Mouse (Mus musculus) spleen, postnatal 36 days (tissue): Measurements from ENCODE around the gene Pax5.

Experiments used
- DNase-seq, 2 experiments: peaks; one replicate each; pipeline ENCODE4 v3.0.0; 2022; ENCODE audit warnings: low spot score in 2 of 2, mixed read lengths in 1 of 2

Pax5 gene

DNA sequence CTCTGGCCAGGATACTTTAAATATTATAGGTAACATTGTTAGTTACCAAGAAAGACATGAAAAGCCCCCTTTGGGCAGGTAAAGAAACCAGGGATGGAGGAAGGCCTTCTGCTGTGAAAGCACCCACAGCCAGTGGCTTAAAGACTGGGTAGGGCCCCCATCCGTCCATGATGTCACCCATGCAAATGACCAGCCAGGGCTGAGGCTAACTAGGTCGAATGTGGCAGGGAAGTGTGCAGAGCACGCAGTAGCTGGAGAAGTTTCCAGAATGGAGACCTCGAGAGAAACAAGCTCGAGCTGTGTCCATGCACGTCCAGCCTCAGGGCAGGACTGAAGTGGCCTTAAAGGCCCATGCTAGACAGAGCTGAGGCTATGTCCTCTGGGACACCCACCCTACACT is 42.9 kb downstream of the Pax5 start:
- DNase-seq, result peak; percentile 75

DNA sequence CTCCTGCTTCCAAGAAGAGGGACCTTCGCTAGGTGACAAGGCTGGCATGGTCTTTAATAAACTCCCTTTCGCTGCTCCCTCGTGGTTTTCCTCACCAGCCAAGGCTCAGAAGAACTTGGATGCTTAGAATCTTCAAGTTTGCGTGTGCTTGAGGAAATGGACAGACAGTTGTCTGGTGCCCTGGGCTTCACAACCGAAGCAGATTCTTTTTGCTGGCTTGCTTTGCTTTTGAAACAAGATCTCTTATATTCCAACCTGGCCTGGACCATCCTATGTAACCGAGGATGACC is 45.6 kb downstream of the Pax5 start:
- no peak for DNase-seq

DNA sequence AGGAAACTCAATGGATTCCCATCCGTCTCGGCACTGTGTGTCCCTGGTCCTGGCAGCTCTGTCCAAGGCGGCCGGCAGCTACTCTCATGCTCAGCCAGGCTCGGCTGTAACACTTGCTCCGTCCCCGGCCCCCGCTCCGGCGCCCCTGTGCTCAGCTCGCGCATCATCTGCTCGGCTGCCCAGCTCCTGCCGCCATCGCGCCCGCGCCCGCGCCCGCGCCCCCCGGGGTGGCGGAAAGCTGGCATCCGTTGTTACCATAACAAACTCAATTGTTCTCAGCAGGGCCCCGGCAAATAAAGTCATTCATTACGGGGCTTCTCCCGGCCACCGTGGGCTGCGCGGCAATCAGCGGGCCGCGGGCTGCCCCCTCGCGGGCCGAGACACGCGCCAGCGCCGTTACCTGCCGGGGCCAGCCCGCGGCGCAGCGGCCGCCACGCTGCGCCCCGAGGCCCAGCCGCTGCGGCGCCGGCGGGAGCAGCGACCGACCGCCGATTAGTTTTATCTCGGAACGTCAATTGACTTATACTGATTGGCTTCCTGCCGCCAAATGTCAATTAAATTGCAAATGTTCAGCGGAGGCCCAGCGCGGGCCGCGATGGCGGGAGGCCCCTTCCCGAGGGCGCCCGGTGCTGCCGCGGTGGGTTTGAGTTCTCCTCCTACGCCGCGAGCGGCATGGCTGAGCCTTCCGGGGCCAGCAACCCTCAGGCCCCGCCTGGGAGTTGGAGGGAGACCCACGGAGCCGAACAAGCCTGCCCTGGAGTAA is 46.1 kb downstream of the Pax5 start:
- no peak for DNase-seq

DNA sequence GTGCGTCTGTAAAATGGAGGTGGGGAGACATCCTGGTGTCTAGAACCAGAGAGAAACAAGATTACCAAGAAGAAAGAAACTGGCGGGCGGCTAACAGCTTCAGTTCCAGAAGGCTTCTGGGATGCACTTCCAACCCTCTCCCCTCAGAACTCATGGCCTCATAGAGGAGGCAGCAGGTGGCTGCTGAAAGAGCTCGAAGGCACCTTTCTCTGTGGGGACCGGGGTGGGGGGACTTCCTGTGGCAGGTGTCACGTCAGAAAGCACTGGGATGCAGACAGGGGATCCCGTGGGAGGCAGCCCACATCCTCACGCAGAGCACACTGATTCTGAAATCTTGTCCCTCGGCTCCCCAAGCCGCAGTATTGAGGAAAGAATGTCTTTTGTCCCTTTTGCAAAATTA is 46.8 kb downstream of the Pax5 start:
- no peak for DNase-seq

DNA sequence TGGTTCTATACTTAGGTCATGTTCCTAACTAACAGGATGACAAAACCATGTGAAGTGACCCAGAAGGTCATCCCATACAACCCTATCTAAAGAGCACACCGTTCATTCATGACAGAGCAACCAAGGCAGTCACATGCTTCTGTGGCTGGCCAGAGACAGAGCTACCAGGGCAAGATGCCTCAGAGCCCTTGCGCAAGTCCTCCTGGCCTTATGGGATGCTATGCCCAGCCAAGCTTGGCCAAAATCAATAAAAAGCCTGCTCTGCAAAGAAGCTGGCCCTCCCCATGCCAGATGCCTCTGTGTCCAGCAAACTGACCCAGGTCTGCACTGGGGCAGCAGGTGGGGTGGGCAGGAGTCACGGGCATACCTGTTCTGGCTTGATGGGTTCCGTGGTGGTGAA is 65.1 kb downstream of the Pax5 start:
- no peak for DNase-seq

DNA sequence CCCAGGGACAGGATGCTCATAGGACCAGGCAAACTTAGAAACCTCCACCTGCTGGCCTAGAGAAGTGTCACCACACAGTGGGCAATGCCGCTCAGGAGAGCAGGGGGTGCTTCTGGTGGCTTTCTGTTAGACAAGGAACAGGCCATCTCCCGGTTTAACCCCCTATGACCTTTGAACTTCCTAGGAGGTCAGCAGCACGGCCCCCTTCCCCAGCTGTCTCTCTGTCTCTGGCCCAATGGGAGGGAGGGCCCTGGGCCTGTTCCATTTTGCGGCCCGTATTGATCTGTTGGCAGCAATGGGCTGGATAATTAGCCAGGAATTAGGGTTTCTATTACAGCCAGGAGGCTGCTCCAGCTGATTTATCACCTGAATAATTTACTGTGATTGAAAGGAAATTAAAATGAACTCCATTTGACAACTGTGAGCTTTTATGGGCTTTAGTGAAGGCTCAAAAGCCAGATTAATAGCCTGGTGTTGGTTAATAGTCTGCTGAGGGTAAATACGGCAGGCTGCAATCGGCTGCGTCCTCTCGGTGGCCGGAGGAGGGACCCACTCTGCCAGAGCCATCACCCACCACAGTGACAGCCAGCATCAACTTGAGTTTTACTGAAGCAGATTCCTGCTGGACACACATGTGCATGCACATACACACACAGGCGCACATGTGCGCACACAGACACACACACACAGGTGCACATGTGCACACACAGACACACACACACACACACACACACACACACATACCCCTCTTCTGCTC is 68.3 kb downstream of the Pax5 start:
- DNase-seq, result no peak

DNA sequence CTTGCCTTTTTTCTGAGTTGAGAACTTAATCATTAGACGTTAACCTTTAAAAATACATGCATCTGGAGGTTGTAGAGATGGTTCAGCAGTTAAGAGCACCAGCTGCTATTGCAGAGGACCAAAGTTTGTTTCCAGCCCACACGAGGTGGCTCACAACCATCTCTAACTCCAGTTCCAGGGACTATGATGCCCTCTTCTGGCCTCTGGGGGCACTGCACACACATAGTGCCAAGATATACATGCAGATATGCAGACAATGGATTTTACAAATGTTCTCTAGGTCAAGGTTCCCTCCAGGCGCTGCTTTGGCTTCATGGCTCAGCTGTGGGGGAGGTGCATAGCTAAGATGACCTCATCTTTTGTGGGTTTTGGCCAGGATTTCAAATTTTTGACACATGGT is 74.7 kb downstream of the Pax5 start:
- no peak for DNase-seq

DNA sequence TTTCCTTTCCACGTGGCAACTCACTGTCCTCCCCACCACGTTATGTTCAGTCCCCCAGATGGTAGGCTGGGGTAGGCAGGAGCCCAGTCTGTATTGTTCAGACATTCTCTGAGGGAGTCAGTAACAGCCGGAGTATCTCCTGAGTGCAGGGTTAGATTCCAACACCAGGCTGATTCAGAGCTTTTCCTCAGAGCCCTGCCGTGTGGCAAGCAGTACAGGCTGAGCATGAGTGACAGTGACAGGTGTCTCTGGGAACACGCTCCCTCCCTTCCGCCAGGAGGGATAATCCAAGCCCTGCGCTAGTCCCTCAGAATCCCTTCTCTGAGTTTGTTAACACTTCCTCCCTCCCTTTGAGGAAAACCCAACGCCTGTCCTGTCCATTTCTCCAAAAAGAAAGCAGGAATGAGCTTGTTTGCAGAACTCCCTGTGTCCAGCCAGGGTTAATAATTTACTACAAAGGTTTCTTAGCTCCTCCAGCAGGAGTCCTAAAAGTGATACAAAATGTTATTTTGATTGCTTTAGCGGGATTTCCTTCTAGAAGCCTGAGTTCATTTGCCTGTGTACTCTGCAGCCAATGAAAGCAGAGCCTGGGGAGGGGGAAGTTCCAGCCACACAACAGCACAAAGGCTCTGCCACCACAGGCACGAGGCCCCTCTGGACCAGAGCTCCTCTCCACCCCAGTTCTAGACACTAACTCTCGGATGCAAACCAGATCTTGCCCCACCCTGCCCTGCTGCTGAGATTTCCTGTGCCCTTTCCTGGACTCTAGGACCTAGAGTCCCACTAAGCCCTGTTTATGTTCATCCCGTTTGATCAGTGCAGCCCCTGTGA is 76.4 kb downstream of the Pax5 start:
- DNase-seq, result no peak

DNA sequence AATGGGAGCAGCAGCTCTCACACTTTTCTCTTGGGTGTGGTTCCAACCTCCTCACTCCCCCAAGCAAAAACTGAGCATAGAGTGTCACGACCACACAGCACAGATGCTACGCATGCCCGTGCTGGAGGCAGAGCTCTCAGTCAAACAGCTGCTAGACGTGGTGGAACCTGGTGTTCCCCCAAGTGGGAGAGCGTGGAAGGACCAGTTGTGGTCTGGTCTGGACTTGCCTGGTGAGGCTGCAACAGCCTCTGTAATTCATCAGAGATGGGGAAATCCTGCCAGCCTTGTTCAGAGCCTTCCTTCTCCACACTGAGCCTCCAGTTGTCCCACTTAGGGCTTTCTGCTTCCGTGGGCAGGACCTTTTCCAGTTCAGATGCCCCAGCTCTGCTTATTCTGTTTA is 80.2 kb downstream of the Pax5 start:
- DNase-seq, result no peak

DNA sequence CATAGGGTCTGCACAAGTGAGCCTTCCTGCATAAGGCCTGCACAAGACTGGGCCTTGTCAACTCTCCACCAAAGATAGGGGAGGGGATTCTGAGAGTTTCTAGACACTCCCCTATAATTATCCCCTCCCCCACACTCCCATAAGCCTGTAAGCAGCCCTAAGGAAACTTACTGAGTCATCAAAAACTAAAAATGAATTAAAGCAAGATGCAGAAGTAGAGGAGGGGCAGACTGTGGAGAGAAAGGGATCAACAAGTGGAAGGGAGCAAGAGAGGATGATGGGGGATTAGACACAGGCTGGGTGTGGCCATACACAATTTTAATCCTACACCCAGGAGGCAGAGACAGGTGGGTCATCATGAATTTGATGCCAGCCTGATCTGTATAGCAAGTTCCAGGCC is 82.4 kb downstream of the Pax5 start:
- no peak for DNase-seq

DNA sequence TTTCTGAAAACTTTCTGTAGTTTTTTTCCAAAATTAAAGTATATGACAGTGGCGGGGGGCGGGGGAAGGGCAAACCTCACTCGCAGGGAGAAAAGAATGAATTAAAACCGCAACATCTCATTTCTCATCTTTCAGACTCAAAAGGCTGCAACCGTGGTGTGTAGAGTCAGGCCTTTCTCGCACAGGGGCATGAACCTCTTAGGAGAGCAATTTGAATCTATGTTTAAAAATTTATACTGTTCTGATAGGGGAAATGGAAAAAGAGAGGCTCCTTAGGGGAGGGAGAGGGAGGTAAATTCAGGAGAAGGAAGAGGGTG is 85.2 kb downstream of the Pax5 start:
- no peak for DNase-seq

DNA sequence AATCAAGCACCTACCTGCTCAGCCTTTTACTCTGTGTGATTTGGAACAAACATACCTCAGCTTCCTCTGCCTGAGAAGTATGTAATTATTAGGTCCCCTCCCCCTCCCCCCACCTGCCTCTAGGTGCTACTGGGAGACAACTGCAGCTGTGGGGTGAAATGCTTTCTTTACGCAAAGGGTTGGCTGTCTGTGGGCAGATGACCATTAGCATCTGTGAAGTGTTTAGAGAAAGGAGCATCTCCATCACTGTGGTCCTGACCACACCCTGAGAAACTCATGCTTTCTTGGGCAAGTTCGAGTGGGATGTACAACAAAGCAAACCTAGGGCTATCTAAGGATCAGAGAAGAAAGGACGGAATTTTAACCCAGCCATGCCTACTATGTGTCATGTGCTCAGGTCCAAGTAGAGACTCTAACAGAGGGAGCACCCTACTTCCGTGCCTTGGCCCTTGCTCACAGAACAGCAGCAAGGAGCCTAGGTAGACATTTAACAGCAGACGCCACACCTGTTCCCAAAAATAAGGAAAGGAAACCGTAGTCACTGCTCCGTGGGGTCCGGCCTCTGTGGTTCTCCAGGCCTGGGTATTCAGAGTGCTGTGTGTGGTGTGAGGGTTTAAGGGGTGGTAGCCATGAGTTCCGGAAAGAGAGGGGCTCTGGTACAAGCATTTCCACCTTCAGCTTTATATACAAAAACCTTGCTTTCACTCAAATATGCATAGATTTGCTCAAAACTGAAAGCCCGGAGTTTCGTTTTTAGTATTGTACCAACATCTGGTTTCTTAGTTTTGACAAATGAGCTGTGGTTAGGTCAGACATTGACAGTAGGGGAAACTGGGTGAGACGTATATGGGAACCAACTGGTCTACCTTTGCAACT is 85.8 kb downstream of the Pax5 start:
- DNase-seq, result no peak

DNA sequence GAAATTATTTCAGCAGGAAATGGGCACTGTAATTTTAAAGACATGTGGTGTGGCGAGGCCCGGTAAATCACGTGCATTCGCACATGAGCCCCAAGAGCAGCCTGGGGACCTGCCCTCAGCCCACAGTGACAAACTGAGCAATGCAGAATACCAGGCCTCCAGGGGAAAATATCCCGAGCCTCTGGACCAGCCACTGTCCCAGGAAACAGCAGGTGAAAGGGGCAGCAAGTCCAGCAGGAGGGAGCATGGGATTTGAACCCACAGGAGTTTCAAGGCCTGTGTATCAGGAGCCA is 86.9 kb downstream of the Pax5 start:
- no peak for DNase-seq

DNA sequence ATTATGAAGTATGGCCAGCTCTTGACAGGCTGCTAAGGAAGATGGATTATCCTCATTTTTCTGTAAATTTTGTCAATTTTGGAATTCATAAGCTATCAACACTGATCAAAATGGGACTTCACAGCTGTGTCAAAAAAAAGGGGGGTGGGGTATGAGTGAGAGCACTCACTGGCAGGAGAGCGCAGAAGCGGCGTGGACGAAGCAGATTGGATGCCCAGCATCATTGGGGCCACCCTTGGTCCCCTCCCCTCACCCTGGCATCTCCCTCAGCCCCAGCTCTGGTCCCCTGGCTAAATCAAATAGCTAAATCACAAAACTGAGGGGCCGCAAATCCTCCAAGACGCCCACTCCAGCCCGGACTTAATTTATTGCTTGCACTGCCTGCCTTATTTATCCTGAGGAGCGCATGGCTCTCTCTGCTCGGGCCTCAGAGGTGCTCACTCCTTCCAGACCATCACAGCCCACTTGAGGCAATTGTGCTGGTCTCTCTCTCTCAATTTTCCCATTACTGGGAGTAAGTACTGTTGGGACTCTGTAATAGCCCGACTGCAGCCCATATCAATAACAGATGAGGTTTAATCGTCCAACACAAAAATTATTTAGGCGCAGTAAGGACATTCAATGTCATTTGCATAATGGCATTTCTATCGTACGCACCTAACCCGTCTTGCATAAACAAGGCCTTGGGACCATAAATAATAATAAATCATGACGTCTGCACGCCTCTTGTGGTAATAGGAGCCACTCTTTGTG is 87.4 kb downstream of the Pax5 start:
- no peak for DNase-seq

DNA sequence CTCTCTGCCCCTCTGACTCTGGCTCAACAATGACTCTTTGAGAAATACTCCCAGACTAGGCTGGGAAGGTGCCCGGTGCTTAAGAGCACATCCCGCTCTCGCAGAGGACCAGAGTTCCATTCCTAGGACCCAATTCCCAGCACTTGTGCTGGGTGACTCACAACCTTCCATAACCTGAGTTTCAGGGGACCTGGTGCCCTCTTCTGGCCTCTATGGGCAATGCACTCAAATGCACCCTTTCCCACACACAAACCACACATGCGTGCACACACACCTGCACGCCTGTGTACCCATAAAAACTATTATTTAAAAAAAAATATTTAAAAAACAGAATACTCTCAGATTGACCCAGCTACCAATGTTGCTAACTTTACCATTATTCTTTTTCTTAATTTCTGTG is 90.0 kb downstream of the Pax5 start:
- DNase-seq, result no peak

DNA sequence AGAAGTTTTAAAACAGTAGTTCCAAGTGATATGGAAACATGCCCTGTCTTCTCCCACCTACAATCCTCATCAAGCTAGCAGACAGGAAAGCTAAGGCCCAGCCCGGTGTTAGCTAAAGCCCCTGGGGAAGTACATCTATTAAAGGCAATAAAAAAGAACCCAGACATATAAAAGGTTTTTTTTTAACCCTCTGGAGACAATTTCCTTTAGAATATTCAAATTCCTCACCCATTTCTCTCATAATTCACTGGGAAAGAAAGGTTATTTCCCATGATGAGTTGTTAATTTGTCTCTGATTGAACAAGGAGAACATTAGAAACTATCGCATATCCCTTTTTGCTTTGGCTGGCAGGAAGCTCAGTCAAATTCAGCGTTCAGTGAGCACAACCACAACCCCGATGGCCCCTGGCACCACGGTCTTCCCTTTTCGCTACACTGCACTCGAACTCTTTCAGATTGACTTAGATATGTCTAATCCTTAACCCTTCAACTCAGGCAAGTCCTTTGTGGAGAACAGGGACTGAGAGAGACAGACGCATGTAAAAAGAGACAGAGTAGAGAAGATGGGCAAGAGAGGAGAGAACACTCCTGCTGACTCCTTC is 96.1 kb downstream of the Pax5 start:
- peak; percentile 49 to 54 for DNase-seq

DNA sequence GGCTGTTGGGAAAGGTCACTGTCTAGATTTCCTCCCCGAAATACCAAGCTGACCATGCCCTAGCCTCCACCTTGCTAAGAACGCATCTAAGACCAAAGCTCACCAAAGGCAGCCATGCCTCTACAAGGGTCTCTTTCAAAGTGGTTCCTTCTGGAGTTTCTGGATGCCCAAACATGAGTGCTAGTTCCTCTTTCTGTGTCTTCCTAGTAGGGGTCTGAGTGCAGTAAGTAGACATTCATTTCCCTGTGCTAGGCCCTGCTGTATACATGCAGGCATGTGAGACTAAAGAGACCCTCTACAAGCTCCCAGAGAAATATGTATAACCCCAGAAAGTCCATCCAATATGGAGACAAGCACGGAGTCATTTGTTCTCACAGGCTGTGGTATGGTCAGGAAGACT is 97.9 kb downstream of the Pax5 start:
- DNase-seq, result no peak

DNA sequence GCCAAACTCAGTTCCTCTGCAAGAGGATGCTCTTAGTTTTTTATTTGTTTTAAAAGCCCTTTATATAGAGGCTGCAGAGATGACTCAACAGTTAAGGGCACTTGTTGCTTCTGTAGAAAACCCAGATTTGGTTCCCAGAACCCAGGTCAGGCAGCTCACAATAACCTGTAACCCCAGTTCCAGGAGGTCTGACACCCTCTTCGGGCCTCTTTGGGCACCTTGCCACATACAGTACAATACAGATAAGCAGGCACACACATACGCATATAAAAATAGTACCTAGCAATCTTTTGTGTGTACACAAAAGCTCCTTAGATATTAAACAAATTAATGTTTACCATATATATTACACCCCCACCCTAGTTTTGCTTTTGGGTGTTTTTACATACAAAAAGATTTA is 104.8 kb downstream of the Pax5 start:
- no peak for DNase-seq

DNA sequence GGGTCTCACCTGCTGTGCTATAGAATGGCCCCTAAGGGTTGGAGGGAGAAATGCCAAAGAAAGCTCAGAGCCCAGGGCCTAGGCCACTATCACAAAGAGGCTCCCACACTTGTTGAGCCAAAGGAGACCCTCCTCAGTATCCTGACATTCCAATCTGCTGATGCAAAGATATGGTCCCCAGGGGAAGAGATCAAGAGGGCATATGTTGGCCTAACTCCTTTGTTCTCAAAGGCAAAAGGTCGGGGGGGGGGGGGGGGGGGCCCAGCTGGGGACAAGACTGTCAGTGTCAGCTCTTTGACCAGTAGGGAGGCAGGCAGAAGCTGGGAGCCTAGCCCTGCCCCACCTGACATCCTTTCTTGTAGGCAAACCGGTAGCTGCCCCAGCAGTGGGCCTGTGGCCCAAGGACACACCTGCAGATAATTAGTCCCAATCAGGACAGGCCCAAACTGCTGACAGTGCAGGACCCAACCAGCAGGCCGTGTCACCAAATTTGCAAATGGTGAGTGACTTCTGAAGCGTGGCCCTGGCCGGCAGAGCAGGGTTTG is 108.0 kb downstream of the Pax5 start:
- no peak for DNase-seq

DNA sequence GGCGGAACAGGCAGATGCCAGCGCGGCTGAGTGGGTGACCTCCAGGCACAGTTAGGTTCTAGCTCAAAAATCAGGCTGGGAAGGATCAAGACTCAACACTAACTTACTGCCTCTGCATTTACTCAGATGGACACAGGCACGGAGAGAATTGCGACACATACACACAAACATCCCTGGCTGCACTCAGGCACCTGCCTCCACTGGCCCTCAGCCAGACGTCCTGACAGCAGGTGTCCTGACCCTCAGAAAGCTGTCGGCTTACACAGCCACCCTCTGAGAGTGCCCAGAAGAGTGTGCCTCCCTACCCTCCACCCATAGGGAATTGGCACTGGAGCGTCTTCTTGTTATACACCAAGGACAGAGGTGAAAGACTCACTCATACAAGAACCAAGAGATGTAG is 108.9 kb downstream of the Pax5 start:
- DNase-seq, result no peak

DNA sequence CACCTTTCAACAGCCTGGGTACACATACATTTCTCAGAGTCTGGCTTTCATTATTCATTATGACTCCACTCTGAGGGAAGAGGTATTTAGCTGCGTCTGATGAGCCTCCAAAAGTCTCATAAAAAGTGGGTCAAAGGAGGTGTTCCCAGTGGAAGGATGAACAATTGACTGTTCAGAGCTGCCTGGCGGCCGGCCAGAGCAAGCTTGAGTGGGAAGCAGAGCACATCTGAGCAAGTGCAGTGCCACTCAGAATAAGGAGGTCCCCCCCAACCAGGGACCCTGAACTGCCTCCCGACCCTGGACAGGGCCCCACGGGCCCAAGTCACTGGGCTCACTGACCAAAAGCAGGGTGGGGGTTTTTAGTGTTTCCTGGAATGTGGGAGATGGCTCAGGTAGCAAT is 109.4 kb downstream of the Pax5 start:
- no peak for DNase-seq
